Mouse (Mus musculus) urinary bladder, adult 2 months (tissue): ENCODE data around the gene Kif26a. TPM values are rescaled to one million over a fixed set of nuclear protein-coding genes. Genes with fewer than 3 reads are reported as not detected.
A peak's percentile ranks its signal among the peaks of the same experiment; 100 is the strongest.

Experiments used
- DNase-seq: peaks from one replicate; pipeline ENCODE4 v3.0.0; 2022; ENCODE audit warnings: low spot score
- polyA plus RNA-seq: library from polyadenylated mRNA; depleted of rRNA; stranded (reverse); fragments of >200 nt; gene quantifications from 2 replicates; pipeline ENCODE4 v1.2.3, GENCODE M21; 2012; rRNA removed

The Kif26a gene
- polyA plus RNA-seq, result 8.3 and 9.0 TPM in 2 replicates

DNA sequence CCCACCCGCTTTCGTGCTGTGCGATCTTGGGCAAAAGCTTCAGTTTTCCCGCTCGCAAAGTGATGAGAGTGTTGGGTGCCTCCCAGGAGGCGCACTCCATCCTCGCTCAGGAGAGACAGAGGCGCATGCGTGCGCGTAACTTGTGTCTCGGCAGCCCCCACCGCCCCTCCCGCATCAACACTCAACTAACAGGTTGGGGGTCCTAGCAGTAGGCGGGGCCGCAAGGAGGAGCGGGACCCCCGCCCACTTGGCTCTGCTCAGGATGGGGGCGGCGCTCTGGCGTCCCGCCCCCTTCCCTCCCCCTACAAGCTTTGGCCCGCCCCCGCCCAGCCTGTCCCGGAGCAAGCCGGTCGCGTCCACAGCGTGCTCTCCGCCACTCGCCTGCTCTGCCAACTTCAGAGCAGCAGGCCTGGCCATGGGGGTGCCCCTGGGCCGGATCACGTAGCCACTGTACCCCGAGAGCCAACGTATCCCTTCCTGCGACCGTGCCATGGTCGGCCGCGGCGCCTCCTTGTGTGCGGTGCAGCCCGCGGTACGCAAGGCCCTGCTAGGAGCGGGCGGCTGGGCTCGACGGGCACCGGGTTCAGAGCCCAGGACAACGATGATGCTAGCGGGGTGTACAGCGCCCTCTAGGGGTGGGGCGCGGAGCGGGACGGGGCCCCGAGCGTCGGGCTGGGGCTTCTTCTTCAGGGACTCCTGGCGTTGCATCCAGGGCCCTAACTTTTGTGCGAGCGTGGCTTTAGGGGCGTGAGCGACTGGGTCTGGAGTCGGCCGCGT is at the start of gene Kif26a:
Gene Kif26a (plus strand): TSS at position 334 of the 777 bp plus-strand sequence.
- DNase-seq, result peak; percentile 43

DNA sequence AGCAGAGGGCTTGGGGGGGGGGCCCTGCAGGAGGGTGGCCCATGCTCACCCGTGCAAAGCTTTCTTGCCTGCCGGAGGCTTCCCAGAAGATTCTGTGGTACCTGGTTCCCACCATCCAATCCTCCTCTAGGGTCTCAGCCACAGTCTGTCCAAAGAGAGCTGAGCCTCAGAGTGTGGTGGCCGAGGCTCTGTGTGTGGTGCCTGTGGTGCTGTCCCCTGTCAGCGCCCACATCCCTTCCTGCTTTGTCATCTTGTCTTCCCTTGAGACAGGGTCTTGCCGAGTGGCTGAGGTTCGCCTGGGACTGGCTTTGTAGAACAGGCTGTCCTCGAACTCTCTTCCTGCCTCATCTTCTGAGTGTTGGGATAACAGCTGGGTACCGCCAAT is 49.3 kb upstream of the Kif26a start:
- DNase-seq, result no peak

DNA sequence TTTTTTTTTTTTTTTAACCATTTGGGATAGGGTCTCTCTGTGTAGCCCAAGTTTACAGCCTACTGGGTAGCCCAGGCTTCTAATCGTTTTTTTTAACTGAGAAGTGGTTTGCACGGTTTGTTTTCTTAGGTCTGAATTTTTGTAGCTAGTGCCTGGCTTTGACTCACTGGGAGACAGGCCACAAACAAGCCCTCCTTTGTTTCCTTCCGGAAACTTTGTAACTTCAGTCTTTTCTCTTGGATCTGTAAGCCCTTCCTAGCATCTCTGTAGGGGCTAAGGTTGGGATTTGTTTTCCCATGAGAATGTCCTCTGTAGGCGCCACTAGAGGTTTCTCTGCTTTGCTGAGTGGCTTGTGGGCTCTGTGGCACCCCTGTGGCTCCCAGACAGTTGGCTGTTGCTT is 45.9 kb upstream of the Kif26a start:
- DNase-seq, result no peak

DNA sequence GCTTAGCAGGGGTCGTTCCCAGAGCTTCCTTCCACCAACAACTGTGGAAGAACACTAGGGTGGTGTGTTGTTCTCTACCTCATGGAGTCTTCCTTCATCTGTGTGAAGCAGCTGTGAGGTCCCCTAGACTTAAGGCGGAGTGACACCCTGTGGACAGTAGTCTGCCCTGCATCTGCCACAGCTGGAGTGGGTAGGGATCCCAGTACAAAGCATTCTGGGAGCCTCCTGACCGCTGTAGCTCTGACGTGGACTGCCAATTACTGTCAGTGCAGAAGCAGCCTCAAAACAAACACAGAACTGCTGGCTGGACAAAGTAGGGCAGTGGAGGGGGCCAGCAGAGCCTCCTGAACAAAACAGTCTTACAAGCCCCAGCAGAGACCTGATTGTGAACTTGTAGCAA is 45.0 kb upstream of the Kif26a start:
- DNase-seq, result no peak

DNA sequence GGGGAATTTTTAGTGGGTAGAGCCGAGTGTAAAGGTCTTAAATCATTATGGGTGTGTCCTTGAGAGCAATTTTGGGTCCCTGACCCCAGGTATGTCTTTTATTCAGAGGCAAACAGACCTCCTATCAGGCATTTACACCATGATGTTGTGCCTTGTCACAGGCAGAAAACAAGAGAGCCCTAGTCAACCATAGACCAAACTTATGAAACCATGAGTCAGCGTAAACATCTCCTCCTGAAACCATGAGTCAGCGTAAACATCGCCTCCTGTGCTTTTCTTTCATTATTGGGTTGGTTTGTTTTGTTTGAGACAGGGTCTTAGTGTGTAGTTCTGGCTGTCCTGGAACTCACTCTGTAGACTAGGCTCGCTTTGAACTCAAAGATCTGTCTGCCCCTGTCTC is 42.8 kb upstream of the Kif26a start:
- no peak for DNase-seq

DNA sequence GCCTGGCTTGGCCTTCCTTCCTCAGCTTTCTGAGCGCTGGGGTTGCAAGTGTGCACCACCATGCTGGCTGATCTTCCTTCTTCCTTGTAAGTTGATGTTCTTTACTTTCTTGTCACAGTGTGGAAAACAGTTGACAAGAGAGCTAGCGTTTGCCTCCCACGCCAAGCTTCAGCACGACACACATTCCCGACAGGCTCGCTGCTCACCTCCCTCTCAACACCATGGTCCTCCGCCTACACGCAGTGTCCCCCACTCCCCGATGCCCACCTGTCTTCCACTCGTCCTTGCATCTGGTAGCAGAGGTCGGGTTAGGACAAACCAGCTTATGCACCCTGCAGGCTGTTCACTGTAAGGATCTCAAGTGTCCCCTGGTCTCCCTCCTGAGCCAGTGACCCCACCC is 41.1 kb upstream of the Kif26a start:
- no peak for DNase-seq

DNA sequence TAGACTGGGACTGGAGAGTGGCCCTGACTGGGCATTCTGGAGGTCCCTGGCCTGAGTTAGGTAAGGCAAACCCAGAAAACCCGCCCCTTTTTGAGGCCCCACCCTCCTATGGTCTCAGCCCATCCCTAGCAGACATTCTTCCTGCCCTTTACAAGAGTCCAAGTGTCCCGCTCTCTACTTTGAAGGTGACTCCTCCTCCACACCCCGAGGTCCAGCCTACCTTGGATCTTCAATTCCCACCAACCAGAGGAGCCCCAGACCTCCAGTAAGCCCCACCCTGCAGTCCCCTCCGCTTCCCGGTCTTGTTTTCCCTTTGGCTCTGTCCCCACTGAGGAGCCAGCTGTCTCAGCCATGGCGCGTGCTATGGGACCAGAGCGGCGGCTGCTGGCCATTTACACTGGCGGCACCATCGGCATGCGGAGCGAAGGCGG is 39.5 kb upstream of the Kif26a start, which contains the start of gene Aspg:
Gene Aspg (plus strand): TSS at position 139 of the 431 bp plus-strand sequence.
- peak; percentile 20 for DNase-seq

DNA sequence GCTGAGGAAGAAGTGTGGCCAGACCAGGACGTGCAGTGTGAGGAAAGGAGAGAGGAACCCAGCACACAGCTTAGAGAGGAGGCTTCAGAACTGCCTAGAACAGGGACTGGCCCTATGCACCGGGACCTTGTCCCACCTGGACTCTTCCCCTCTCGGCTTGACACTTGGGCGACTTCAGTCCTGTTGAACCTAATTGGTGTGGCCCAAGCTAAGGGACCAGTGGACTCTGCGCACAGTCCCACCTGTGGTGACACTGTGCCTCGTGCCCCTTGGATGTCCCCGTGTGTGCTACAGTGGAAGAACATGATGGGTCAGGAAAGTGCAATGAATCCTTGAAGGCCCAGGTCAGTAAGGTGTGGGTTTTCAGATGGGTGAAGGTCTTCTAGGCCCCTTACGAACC is 38.3 kb upstream of the Kif26a start:
- no peak for DNase-seq

DNA sequence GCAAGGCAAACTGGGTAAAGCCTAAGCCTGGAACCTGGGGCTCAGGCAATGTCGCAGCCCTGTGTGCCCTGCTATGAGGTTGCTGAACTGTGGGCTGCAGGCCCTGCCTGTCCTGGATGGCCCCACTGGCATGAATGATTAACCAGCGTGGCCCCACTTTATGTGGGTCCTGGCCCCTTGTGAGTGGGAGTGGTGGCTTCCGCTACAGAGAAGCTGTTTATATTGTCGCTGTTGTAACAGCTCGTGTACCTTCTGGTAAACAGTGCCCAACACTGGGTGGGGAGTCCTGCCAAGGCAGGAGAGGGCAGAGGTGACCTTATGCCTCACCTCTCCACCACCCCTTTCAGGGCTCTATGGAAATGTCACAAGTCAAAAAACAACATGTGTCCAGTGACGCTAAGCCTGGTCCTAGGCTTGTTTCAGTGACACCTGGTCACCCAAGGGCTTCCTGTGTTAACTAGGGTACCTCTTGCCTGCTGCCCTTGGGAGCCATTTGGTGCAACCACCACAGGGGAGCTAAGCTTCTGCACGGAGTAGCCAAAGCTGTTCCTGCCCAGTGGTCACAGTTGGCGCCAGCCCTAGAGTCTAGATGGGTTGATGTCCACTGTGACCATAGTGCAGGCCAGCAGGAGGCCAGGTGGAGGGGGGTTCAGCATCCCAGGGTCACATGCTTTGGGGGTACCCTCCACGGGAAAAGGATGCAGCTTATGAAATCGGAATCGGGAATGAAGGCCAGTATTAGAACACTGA is 37.1 kb upstream of the Kif26a start:
- DNase-seq, result no peak

DNA sequence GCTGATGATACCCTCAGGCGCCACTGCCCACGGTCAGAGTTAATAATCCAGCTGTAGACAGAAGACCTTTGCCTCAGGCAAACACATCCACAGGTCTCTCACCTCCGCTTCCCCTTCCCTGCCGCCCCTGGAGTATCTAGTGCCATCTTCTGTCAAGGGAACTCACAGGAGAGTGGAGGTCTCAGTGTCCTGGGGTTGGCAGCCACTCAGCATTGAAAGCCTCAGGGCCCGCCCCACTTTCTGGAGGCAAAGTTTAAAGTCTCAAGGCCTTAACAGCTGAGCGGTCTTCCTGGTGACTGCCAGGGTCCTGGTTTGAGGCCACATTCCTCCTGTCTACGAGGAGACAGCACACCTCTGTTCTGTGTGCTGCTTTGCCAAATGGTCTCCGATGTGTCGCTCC is 36.3 kb upstream of the Kif26a start:
- DNase-seq, result no peak

DNA sequence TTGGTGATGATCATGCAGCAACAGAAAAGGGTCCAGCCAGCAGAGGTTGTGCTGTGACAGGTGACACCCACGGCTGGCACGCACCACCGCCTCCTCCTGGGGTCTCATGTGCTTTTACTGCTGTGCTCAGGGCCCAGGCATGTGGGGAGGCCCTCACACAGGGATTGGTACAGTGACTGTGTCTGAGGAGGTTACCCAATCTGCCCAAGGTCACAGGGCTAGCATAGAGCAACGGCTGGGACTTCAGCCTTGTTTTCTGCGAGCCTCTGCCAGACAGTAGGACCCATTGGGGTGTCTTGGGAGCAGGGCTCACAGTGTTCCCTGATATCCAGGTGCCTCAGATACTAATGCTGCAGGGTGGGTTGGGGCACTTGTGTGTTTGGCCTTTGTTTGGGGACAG is 34.7 kb upstream of the Kif26a start:
- no peak for DNase-seq

DNA sequence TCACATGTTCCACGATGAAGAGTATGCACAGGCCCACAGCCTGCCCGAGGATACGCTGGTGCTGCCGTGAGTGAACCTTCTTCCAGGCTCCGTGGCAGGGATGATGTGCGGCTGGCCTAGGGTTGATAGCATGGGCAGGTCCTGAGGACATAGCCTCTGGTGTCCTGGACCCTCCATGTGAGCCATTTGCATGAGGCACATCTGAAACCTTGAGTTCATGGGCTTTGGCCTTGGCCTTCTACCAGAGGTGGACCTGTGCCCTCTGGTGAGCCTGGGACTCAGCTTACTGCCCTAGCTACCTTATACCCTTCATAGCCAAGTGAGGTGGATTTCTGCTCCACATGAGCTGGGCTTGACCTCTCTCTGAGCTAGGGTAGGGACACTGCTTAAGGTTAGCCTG is 33.8 kb upstream of the Kif26a start:
- no peak for DNase-seq

DNA sequence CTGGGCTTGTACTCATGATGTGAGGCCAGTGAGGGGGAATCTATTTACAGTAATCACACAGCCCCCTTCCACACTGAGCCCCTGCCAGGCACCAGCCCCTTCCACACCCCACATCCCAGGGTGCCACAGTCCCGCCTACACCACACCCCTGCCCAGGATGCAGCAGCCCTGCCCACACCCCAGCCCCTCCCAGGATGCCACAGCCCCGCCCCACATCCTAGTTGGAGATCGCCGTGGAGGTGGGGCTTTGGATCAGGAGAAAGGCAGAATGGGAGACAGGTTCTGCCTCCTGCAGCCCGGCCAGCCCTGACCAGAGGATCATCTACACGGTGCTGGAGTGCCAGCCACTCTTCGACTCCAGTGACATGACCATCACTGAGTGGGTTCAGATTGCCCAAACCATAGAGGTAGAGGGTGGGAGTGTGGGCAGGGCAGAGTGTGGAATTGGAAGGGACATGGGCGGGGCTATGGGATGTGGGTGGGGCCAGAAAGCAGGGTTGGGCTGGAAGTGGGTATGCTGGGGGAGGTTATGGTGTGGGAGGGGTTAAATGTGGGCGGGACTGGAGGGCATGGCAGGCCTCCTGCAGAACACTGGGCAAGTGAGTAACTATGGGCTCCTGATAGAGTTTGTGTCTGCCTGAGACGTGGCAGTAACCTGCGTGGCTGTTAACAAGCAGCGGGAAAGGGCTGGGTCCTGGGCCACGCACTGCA is 33.2 kb upstream of the Kif26a start:
- DNase-seq, result no peak

DNA sequence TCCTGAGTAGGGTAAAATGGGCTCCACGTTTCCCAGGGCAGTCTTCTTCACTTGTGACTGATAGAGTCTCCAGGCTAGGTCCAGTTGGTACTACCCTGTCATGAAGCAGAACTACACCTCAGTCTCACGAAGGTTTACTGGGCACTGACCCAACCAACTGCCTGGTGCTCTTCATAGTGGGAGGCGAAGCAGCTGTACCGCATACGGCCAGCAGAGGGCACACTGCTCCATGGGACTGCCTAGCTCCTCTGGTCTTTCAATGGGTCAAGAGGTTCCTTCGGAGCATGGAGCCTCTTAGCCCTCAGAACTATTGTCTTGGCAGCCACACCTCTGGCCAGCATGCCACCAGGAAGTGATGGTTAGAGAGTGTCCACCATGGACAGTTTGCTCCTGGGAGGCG is 32.3 kb upstream of the Kif26a start:
- peak; percentile 80 for DNase-seq

DNA sequence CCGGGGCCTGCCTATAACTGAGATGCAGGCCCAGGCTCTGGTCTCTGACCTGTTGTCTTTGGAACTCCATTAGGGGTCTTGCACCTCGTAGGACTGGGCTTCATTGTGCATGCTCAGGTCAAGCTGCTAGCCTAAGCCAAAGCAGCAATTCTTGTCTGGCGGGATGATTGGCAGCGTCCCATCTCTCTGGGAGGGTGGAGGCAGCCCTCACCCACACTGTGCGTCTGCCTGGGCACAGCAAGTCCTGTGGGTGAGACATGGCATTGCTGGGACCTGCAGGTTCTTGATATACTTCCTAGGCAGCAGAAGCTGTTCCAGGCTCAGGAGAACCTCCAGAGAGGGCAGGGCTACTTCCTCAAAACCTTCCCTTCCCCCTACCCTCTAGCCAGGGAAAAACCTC is 29.0 kb upstream of the Kif26a start:
- no peak for DNase-seq

DNA sequence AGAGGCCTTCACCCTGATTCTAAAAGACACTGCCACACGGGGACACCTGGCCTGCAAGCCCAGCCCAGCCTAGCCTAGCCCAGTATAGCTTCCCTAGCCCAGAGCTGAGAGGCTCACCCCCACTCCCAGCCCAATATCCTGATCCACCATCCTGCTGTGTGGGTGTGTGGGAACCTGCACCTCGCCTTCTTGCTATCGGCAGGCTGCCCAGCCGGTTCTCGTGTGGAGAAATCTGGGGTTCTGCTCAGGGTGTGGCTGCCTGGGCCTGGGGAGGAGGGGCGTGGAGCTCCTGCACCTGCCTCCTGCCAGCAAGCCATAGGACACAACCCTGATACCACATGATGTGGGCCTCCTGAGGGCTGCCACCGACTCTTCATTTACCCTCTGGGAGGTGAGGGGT is 28.4 kb upstream of the Kif26a start:
- DNase-seq, result no peak

DNA sequence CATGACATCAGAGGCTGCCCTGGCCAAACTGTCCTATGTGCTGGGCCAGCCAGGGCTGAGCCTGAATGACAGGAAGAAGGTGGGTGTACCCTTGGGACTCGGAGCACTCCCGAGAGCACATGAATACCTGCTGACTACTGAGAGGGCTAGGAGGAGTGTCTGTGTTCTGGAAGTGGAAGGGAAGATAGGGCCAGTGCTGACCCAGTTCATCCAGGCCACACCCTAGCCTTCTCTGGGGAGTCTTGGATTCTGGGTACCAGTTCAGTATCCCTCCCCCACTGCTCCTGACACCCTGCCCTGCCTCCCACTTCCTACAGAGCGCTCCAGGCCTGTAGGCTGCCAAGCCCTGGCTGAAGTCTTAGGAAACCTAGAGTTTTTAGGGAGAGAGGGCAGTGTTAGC is 24.8 kb upstream of the Kif26a start:
- no peak for DNase-seq

DNA sequence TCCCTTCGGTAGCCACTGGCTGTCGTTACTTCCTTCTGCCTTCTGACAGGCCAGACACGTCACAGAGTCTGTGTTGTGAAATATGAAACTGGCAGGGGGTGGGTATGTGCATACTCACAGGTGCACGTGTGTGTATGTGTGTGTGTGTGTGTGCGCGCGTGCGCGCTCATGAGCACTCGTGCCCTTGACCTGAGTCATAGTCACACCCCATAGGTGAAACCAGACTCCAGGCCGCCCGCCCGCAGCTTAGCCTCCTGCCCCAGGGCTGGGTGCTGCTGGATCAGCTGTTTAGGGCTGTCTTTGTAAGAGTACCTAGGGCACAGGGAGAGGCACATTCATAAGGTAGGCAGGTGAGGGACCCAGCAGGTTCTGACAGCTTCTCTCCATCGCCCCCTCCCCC is 20.1 kb upstream of the Kif26a start:
- peak; percentile 60 for DNase-seq

DNA sequence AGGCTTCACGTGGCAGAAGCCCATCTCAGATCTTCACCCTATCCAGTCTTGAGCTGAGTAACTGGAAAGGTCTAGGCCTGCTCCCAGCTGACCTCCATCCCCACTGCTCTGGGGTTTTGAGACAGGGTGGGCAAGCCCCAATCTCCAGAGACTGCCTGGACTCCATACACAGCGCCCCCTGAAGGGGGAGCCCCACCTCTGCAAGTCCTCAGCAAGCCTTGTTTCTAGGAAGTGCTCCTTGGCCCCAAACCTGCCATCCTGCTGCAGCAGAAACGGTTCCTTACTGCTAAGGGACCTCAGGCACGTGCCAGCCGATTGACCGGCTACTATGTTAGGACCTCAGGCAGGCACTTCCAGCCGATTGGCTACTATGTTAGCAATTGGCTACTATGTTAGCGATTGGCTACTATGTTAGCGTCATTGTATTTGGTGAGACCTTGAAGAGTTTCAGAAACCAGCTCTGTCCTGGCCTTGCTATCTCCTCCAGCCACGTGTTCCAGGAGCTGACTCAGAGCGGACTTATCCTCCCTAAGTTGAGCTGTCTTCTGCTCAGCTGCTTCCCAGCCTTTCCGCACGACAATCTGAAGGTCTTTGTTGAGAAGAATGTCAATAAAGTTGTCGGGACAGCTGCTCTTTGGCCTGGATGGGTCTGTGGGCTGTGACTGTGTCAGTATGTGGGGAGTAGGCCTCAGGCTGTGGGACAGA is 18.9 kb upstream of the Kif26a start:
- DNase-seq, result no peak

DNA sequence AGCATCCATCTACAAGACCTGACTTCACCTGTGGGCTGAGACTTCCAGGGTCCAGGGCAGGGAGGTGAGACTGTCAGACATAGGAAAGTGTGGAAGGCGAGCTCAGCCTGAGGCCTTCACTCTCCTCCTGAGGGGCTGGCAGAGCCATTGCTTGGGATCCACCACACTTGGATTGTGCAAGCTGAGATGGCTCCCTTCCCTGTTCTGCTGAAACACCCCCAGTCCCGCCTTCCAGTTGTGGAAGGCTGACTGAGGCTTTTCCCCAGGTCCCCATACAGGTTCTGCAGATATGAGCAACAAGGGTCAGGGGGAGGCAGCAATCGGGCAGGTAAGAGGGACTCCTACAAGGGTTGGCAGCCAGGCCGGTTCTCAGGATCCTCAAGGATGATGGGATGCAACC is 17.5 kb upstream of the Kif26a start:
- DNase-seq, result no peak

DNA sequence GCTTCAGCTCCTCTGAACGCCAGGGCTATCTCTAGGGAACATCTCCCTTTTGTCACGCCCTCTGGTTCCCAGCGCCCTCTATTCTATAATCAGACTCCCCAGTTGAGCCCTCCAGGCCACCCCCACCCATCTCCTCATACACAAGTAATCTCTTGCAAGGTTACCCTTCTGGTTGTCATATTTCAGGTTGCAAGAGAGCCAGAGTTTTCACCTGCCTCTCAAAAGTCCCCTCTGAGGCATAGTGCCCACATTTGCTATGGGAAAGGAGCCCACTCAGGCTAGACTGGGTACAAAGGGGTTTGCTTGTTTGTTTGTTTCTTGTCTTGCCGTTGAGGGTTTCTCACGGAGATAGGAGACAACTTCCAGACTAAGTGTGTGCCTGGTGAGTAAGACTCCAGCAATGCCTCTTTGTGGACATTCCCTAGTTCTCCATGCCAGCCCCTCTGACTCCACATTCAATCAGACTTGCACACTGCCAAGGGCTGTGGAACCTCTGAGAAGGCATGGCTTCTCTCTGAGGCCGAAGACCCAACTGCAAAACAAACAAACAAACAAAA is 16.6 kb upstream of the Kif26a start:
- DNase-seq, result no peak
